Mouse (Mus musculus) lung, postnatal 0 days (tissue): ENCODE results near the gene Radil. TPM values are rescaled to one million over a fixed set of nuclear protein-coding genes. Genes with fewer than 3 reads are reported as not detected.
A peak's percentile ranks its signal among the peaks of the same experiment; 100 is the strongest.

Experiments used
- ATAC-seq: fragments of 200-750 bp; cut with Nextera tagmentation; 2 replicates; pipeline ENCODE4 v1.8.0; 2017; ENCODE audit warnings: moderate library complexity
- DNase-seq: peaks from one replicate; pipeline ENCODE4 v3.0.0-alpha.2; 2016; ENCODE audit warnings: low spot score
- H3K27ac ChIP-seq: fragments of 300-500 bp; sonication (generic); 2 replicates; pipeline ENCODE4 v1.5.1; 2014; ENCODE audit warnings: antibody characterized with exemption, mild to moderate bottlenecking, low read length, mixed read lengths
- H3K27me3 ChIP-seq: fragments of 300-500 bp; sonication (generic); replicated peaks from 2 replicates; pipeline ENCODE4 v1.6.1; 2014; ENCODE audit warnings: low read length, mixed read lengths; ENCODE audit not compliant: insufficient read depth
- H3K36me3 ChIP-seq: fragments of 300-500 bp; sonication (generic); 2 replicates; pipeline ENCODE4 v1.6.1; 2014; ENCODE audit warnings: low read length, mixed read lengths; ENCODE audit not compliant: insufficient read depth
- H3K4me1 ChIP-seq: fragments of 300-500 bp; sonication (generic); 2 replicates; pipeline ENCODE4 v1.6.1; 2014; ENCODE audit warnings: antibody characterized with exemption, low read depth, low read length, mixed read lengths; ENCODE audit not compliant: insufficient read depth
- H3K4me2 ChIP-seq: fragments of 300-500 bp; sonication (generic); replicated peaks from 2 replicates; pipeline ENCODE4 v1.6.1; 2014; ENCODE audit warnings: low read depth, mild to moderate bottlenecking, low read length, moderate library complexity, mixed read lengths
- H3K4me3 ChIP-seq: fragments of 300-500 bp; sonication (generic); 2 replicates; pipeline ENCODE4 v1.5.1; 2014; ENCODE audit warnings: low read depth, low read length
- H3K9ac ChIP-seq: fragments of 300-500 bp; sonication (generic); replicated peaks from 2 replicates; pipeline ENCODE4 v1.6.1; 2014; ENCODE audit warnings: low read depth, mild to moderate bottlenecking
- H3K9me3 ChIP-seq: fragments of 300-500 bp; sonication (generic); 2 replicates; pipeline ENCODE4 v1.6.1; 2016; ENCODE audit warnings: low read length, mixed read lengths
- CTCF ChIP-seq: IDR thresholded peaks from 2 replicates; pipeline ENCODE4 v1.5.1; 2016; ENCODE audit warnings: antibody characterized with exemption, mild to moderate bottlenecking
- EP300 ChIP-seq: IDR thresholded peaks from 2 replicates; pipeline ENCODE4 v1.6.1; 2016; ENCODE audit warnings: antibody characterized with exemption, mild to moderate bottlenecking, control low read depth
- WGBS: fragments of 180-500 bp; shearing (Covaris S2); extraction: QIAGEN DNeasy Blood & Tissue Kit; methylation state at CpG from one replicate; pipeline ENCODE4 v1.1.7; 2014; 5-methylcytosine and 5-hydroxymethylcytosine counted together
- polyA plus RNA-seq: library from polyadenylated mRNA; unstranded; fragments of >200 nt; fragmentation: Nextera tagmentation; extraction: Ambion mirVana; gene quantifications from 2 replicates; pipeline ENCODE4 v1.2.1, GENCODE M21; 2015

Radil gene
- polyA plus RNA-seq, 1 experiment from 2014 or later, result 13.5 TPM

GRCm38 (mm10) chr5:142560261-142560660 is 9.4 kb upstream of the Radil start:
- WGBS, result 46% methylated on average over 7 of the region's 7 CpGs
- no peak overlapping the region for H3K9ac ChIP-seq
- H3K27me3 ChIP-seq, result no peaks in the 10 kb centered on the region
- H3K36me3 ChIP-seq, result no peaks in the 10 kb centered on the region
- no peak overlapping the region for H3K4me2 ChIP-seq
- no peak for ATAC-seq
- no peak for DNase-seq
- H3K4me1 ChIP-seq, result no peaks in the 10 kb centered on the region
- H3K4me3 ChIP-seq, result no peak overlapping the region
- no peaks in the 10 kb centered on the region for H3K9me3 ChIP-seq
- no peak overlapping the region for H3K27ac ChIP-seq
- TF ChIP-seq EP300 (no peak), CTCF (no peak)

GRCm38 (mm10) chr5:142557397-142558067 is 6.6 kb upstream of the Radil start:
- ATAC-seq (peak; percentile 67), DNase-seq (peak; percentile 37)
- H3K4me3 ChIP-seq, result no peak overlapping the region
- 36% methylated on average over 7 of the region's 21 CpGs for WGBS
- no peak overlapping the region for H3K4me2 ChIP-seq
- no peaks in the 10 kb centered on the region for H3K27me3 ChIP-seq
- no peaks in the 10 kb centered on the region for H3K9me3 ChIP-seq
- H3K9ac ChIP-seq, result no peak overlapping the region
- no peaks in the 10 kb centered on the region for H3K4me1 ChIP-seq
- H3K36me3 ChIP-seq, result no peaks in the 10 kb centered on the region
- H3K27ac ChIP-seq, result no peak overlapping the region
- TF ChIP-seq CTCF, result peak; percentile 80
- no peak for TF ChIP-seq EP300

GRCm38 (mm10) chr5:142556721-142557120 is 5.8 kb upstream of the Radil start:
- Histone ChIP-seq H3K9me3 (no peaks in the 10 kb centered on the region), H3K36me3 (no peaks in the 10 kb centered on the region), H3K4me1 (no peaks in the 10 kb centered on the region), H3K4me3 (no peak overlapping the region), H3K4me2 (no peak overlapping the region), H3K27ac (no peak overlapping the region), H3K27me3 (no peaks in the 10 kb centered on the region), H3K9ac (no peak overlapping the region)
- DNase-seq (no peak), ATAC-seq (no peak)
- WGBS, result 88% methylated on average over 4 of the region's 4 CpGs
- TF ChIP-seq EP300 (no peak), CTCF (no peak)

GRCm38 (mm10) chr5:142555866-142556265 is 5.0 kb upstream of the Radil start:
- Histone ChIP-seq H3K4me1 (no peaks in the 10 kb centered on the region), H3K9ac (no peak overlapping the region), H3K27me3 (no peaks in the 10 kb centered on the region), H3K36me3 (no peaks in the 10 kb centered on the region), H3K9me3 (no peaks in the 10 kb centered on the region), H3K4me2 (no peak overlapping the region), H3K4me3 (no peak overlapping the region), H3K27ac (no peak overlapping the region)
- WGBS, result 73% methylated on average over 5 of the region's 5 CpGs
- DNase-seq (no peak), ATAC-seq (no peak)
- TF ChIP-seq EP300 (no peak), CTCF (no peak)

GRCm38 (mm10) chr5:142549961-142550705 is 765 bp downstream of the Radil start:
- ATAC-seq, result no peak
- H3K27me3 ChIP-seq, result no peaks in the 10 kb centered on the region
- H3K4me3 ChIP-seq, result peak overlapping the region; percentile 58
- peak overlapping the region; percentile 55 for H3K27ac ChIP-seq
- H3K9me3 ChIP-seq, result no peaks in the 10 kb centered on the region
- TF ChIP-seq CTCF (no peak), EP300 (no peak)
- WGBS, result 6% methylated on average over 31 of the region's 31 CpGs
- peak overlapping the region; percentile 26; the same call in 1 of the 2 replicates for H3K9ac ChIP-seq
- peak overlapping the region; percentile 98 for H3K4me2 ChIP-seq
- peak; percentile 33 for DNase-seq
- no peaks in the 10 kb centered on the region for H3K36me3 ChIP-seq
- H3K4me1 ChIP-seq, result peaks cover 3% of the 10 kb centered on the region; the same call in 1 of the 2 replicates

GRCm38 (mm10) chr5:142549441-142549840 is 1.5 kb downstream of the Radil start:
- Histone ChIP-seq H3K4me3 (no peak overlapping the region), H3K27me3 (no peaks in the 10 kb centered on the region), H3K4me1 (peaks cover 6% of the 10 kb centered on the region; the same call in 1 of the 2 replicates), H3K4me2 (peak overlapping the region; percentile 98; the same call in 1 of the 2 replicates), H3K36me3 (no peaks in the 10 kb centered on the region), H3K9ac (no peak overlapping the region), H3K9me3 (no peaks in the 10 kb centered on the region), H3K27ac (peak overlapping the region; percentile 55)
- TF ChIP-seq EP300, result peak; percentile 85
- no peak for TF ChIP-seq CTCF
- peak; percentile 72 for DNase-seq
- WGBS, result 39% methylated on average over 9 of the region's 9 CpGs
- ATAC-seq, result peak; percentile 15; the same call in 1 of the 2 replicates
